Mouse (Mus musculus): Measurements from ENCODE around the gene Zdhhc12.

Gene Zdhhc12

DNA sequence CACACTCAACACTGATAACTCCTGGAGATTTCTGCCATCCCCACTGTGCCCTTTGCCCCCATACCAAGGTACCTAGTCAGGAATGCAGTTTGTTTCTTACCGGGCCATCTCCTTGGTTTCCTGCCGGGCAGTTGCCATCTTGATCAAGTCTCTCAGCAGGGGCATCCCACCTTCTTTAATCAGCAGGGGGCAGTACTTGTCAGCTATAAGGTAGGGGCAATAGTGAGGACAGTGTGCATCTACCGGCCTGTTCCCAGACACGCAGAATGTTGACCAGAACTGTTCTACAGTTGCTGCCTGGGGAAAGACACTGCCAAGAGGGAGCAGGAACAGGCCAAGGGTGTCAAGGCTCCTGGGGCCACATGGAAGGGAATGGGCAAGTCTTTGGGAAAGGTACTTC, 6.8 kb upstream of the Zdhhc12 start:
- no peak for DNase-seq (ENCODE audit: low read depth, low spot score)

DNA sequence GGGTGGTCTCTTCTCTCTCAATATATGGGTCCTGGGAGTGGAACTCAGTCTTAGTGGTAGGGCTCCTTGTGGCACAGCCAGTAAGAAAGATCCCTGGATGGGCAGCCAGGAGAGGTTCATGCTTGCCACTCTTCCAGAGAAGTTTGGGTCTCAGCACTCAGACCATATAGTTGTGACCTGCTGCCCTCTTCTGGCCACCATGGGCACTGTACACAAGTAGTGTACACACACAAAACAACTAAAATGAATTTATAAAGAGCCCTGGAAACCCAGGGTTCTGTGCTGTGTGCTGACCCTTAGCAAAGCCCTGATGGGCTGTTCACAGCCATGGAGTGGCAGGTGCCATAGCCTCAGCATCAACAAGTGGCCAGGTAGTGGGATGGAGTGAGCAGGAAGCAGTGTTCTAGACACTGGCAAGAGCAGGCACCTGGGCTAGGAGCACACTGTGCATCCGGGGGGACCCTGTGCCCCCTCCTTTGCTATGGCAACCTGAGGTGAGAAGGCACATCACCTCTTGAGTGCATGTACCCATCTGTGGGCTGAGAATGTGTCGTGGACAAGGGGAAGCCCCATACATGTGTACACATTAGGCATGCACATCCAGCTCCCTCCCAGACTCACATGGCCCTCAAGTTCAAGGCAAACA, 2.6 kb upstream of the Zdhhc12 start:
- peak; percentile 75 for DNase-seq (ENCODE audit: low read depth, low spot score)

DNA sequence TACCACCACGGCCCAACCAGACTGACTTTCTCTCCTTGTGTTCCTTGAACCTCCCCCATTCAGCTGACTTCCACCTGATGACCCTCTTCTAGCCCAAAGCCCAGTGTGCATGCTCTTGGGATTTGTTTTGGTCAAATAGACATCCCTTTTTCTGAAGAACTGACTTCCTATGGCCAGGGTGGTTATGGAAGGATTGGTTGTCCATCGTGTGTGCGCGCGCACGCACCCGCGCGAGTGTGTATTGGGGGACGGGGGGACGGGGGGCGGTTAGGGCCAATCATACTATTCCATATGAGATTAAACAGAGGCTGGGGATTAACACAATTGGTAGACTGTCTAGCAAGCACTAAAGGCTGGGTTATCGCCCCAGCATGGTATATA, 750 bp upstream of the Zdhhc12 start:
- peak; percentile 49 for DNase-seq (ENCODE audit: low read depth, low spot score)

DNA sequence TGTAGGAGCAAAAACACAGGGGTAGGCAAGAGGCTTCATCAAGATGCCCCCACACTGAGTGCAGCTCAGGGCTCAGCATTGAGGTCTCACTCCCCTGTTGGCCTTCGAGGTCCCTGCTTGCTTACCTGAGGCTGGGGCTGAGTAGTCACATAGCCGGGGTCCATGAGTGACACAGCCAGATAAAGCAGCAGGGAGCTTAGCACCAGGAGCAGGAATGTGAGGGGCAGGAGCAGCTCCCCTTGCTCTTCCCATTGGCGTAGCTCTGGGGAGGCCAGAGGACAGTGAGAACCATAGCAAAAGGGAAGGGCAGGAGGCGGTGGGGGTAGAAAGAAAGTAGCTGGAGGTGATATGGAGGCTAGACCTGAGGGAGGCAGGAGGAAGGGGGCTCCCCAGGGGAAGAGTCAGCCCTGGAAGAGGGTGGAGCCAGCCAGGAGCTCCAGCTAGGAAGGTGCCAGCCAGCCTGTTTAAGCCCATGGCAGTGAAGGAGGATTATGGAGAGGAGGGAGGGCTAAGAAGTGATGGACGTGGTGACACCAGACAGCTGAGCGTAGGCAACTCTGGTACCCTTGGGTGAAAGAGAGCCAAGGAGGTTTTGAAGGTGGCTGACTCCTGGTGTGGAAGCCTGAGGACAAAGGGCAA, 1.0 kb downstream of the Zdhhc12 start:
- no peak for DNase-seq (ENCODE audit: low read depth, low spot score)

DNA sequence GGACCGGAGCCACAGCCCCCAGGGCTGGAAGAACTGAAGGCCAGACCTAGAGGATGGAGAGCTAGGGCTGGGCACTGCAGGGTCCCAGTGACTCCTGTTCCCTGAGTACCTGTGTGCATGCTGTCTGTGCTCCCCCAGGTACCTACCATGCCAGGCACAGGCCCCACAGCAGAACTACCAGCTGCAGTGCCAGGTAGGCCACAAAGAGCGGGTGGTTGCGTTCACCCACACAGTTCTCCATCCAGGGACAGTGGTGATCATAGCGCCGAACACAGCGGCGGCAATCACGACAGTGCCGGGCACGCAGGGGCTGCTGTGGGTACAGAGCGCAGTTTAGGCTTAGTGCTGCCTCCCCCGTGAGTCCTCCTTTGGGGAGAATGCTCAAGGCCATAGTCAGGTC, 1.9 kb downstream of the Zdhhc12 start:
- no peak for DNase-seq (ENCODE audit: low read depth, low spot score)

DNA sequence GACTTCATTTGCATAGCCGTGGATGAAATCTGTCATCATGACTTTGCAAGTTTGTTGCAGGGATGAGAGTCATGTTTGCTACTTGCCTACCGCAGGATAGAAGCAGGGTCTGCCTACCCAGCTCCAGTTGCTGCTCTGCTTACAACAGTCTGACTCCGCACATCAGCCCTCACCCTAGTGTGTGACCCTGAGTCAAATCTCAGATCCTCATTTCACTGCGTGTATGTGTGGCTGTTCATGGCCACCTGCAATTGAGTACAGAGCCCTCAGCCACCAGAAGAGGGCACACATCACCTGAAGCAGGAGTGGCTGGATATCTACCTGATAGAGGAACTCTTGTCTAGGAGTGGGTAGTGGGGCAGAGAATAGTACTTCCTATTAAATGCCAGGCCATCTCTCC, 6.1 kb downstream of the Zdhhc12 start:
- peak; percentile 56 for DNase-seq (ENCODE audit: low read depth, low spot score)

DNA sequence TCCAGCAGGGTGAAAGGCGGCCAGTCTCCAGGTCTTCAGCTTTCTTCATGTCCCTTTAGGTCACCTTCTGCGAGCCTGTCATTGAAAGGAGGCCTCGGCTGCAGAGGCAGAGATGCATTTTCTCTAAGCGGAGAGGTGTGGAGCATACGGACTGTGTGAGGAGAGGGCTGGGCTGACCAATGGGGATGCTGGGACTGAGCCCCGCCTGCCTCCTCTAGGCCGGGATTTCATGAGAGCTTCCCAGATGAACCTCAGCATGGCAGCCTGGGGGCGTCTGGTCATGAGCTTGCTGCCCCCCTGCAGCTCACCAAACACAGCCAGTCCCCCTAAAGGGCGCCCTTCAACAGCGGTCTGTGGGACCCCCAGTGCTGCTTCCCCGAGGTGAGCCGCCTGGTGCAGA, 8.8 kb downstream of the Zdhhc12 start:
- peak; percentile 63 for DNase-seq (ENCODE audit: low read depth, low spot score)

DNA sequence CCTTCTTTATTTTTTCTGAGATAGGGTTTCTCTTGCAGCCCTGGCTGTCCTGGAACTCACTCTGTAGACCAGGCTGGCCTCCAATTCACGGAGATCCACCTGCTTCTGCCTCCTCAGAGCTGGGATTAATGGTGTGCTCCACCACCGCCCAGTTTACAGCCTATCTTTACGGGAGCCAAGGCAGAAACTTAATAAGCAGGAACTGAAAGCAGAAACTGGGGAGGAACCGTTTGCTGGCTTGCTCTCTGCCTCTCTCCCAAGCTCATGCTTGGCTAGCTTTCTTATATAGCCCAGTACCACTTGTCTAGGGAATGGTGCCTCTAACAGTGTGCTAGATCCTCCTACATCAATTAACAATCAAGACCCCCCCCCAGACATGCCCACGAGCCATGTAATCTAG, 9.3 kb downstream of the Zdhhc12 start:
- no peak for DNase-seq (ENCODE audit: low read depth, low spot score)

DNA sequence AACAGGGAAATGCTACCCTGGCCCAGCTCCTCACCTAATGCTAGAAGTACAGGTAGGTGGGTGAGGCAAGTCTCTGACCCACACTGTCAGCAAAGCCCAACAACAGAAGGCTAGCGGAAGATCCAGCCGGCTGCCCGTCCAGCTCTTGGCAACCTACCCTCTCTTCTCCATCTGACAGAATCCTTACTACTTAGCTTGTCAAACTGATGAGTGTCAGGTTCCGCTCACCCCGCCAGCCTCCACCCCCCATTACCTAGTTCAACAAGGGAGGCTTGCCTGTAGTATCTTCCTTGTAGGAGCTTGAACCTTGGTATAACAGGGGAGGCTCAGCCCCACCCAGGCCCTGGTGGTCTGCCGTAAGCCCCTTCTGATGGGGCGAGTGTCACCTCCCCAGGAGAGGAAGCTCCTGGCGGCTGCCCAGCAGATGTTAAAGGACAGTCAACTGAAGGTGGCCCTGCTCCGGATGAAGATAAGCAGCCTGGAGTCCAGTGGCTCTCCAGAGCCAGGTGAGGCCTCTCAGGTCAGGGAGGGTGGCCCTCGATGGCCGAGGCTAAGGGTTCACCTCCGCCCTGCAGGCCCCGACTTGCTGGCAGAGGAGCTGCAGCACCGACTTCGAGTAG, 13.2 kb downstream of the Zdhhc12 start:
- DNase-seq (ENCODE audit: low read depth, low spot score), result no peak

DNA sequence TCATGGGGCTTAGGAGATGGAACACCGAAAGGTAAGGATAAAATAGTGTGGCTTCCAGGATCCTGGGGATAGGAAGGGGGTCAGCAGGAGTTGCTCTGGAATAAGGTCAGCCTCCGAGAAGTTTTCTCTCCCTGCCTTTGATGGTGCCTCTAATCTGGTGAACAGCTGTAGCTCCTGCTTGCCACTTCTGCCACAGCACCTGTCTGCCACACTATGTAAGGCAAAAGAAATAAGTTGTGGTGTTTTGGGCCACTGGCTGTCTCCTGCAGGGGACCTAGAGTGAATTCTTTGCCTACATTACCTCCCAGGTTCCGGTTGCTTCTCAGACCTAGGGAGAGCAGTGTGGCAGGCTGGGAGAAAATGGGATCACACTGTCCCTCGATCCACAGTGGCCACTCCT, 14.7 kb downstream of the Zdhhc12 start:
- no peak for DNase-seq (ENCODE audit: low read depth, low spot score)

DNA sequence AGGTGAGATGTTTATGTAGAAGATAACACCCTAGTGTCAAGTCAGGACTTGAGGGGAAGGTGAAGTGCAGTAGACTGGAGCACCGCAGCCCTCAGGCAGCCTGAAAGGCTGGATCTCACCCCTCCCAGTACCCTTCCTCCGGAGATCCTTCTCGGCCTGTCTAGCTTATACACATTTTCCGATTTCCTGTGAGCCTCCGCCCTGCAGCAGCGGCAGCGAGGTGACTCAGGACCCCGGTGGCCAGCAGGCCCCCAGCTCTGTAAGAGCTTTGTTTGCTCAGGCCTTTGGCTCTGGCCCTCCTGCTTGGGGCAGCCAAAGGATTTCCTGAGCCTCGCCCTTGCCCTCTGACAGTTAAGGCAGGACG, 15.1 kb downstream of the Zdhhc12 start:
- DNase-seq (ENCODE audit: low read depth, low spot score), result no peak

DNA sequence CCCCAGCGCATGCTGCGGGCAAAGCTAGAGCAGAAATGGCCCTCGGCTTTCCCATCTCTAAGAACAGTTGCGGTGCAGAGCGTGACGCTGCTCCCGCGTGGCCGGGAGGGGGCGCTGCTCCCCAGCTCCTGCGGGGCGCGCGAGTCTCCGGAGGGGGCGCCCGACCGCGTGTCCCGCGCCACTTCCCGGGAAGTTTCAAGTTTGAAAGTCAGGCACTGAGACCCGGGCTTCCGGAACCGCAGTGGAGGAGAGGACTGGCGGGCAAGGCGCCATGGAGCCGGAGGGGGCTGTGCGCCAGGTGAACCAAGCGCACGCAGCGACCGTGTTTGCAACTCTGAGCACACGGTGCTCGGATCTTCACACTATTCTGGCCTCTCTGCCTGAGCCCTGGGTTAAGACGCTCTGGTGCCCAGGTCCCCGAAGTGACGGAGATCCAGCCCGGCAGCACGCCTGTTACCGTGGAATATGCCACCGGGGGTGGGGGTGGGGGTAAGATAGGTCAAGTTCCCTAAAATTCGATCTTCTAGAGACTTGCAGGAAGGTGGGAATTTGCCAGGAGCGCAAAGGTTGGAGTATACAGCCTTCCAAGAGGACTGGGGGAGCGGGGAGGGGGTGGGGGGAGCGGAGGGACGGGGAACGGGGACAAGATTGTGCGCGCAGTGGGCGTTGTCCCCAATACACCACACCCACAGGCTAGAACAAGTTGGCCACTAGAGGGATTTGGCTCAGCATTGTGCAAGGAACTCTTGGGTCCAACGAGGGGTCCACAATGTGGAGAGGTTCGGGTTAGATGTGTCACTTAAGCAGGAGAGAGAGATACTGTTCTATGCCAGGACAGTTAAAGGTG, 15.7 kb downstream of the Zdhhc12 start, which contains the start of gene Pkn3:
Gene Pkn3 (plus strand): TSS at position 183 of the 847 bp plus-strand sequence.
- peak; percentile 95 for DNase-seq (ENCODE audit: low read depth, low spot score)

DNA sequence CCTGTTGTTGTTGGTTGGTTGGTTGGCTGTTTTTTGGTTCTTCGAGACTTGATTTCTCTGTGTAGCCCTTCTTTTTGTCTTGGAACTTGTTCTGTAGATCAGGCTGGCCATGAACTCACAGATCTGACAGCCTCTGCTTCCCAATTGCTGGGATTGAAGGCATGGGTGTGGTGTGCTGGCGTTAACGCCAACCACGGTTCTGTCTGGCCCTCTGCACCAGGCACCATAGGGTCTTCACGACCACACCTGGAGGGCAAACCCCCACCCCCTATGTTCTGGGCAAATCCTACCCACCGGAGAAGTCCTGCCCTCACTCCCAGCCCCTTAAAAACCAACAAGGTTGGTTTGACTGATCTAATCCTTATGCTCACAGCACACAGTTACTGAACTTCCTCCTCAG, 16.5 kb downstream of the Zdhhc12 start:
- no peak for DNase-seq (ENCODE audit: low read depth, low spot score)

DNA sequence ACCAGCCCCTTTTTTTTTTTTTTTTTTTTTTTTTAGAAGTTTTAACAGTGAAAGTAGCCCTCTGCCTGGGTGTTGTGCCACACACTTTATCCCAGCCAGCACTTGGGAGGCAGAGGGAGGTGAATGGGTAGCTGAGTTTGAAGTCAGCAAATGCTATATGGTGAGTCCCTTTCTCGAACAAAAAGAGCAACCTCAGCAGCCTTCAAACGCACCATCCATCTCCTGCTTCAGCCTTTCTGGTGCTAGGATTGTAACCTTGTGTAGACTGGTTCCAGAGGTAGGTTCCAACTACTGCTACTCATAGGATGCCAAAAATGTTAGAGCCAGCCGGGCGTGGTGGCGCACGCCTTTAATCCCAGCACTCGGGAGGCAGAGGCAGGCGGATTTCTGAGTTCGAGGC, 17.0 kb downstream of the Zdhhc12 start:
- DNase-seq (ENCODE audit: low read depth, low spot score), result no peak

DNA sequence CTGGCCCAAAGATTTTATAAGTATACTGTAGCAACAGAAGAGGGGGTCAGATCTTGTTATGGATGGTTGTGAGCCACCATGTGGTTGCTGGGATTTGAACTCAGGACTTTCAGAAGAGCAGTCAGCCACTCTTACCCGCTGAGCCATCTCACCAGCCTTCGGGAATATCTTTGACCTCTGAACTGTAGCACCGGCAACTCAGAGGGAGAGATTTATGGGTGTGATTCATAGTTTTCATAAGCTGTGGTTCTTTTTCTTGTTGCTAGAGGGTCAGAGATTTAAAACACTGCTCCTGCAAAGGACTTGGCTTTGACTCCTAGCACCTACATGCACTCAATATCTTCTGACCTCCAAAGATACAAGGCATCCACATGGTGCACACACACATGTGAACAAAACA, 17.8 kb downstream of the Zdhhc12 start:
- DNase-seq (ENCODE audit: low read depth, low spot score), result no peak

DNA sequence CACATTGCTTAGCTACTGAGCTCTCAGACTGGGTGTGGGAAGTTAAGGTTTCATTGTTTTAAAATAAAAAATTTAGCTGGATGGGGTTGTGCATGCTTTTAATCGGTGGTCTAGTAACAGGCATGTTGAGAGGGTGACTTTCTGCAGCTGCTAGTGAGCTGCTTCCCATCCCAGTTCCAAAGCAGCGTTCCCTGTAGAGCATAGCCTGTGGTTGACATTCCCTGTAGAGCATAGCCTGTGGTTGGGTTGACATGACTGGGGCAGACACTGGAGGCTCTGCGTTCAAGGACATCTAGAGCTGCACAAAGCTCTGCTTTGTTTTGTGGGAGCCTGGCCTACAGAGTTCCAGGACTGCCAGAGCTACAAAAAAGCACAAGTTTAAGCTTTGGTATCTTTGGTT, 20.2 kb downstream of the Zdhhc12 start:
- DNase-seq (ENCODE audit: low read depth, low spot score), result no peak

DNA sequence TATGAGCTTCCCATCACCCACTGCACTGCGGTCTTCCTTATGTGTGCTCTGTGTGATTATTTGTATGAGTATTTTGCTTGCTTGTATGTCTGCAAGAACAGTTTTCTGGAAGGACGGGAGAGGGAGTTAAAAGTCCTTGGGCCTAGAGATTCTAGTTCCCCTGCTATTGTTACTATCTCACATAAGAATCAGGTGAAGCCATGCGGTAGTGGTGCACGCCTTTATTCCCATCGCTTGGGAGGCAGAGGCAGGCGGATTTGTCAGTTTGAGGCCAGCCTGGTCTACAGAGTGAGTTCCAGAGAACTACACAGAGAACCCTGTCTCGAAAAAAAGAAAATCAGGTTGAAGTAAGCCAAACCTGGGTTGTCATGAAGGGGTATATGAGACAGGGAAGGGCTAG, 20.6 kb downstream of the Zdhhc12 start:
- no peak for DNase-seq (ENCODE audit: low read depth, low spot score)

DNA sequence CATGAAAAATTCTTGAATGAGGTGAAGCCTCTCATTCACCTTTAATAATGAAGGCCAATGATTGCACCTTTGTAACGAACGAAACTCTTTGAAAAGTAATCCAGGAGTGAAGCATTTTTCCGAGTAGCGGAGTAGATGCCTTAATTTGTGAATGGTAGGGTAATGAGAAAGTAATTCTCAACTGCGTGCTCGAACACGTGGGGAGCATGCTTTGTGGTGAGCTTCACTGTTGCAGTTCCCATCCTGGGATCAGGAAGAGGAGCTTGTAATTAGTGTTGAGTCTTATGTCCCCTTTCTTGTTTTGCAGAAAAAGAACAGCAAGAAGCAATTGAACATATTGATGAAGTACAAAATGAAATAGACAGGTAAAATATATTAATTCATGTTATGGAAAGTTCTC, 25.5 kb downstream of the Zdhhc12 start:
- no peak for DNase-seq (ENCODE audit: low read depth, low spot score)

DNA sequence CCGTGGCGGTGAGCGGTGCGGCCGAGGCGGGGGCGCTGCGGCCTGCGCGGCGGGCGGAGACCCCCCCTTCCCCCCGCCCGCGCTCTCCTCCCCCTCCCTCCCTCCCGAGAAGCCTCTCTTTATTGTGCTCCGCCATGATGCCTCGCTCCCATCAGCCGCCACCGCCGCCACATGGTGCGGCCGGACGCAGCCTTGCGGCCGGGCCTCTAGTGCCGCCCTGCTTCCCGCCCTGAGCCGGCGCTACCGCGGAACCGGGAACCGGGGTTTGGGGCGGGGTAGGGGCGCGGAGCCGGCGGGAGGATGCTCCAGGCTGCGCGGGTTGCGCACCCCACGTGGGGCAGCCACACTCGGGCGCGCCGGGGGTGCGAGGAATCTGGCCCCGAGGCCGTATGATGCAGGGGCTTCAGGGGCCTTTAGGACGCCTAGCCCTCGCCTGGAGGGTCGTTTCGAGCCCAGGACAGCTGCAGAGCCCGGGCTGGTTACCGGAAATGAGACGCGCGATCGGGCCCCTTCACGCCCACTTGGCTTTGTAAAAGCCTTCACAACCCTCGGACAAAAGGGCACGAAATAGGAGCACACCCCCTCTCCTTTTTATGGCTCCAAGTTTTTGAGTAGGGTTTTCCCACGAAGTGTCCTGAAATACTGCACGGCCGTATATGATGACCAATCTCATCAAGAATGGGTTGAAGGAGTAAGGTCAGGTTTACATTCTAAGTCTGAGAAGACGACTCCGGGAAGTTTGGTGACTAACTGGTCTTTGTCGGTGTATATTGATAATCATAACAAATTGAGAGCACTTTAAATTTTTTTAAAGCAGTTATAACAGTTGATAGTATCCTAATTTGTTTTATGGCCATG, 26.2 kb downstream of the Zdhhc12 start:
- peak; percentile 68 for DNase-seq (ENCODE audit: low read depth, low spot score)

DNA sequence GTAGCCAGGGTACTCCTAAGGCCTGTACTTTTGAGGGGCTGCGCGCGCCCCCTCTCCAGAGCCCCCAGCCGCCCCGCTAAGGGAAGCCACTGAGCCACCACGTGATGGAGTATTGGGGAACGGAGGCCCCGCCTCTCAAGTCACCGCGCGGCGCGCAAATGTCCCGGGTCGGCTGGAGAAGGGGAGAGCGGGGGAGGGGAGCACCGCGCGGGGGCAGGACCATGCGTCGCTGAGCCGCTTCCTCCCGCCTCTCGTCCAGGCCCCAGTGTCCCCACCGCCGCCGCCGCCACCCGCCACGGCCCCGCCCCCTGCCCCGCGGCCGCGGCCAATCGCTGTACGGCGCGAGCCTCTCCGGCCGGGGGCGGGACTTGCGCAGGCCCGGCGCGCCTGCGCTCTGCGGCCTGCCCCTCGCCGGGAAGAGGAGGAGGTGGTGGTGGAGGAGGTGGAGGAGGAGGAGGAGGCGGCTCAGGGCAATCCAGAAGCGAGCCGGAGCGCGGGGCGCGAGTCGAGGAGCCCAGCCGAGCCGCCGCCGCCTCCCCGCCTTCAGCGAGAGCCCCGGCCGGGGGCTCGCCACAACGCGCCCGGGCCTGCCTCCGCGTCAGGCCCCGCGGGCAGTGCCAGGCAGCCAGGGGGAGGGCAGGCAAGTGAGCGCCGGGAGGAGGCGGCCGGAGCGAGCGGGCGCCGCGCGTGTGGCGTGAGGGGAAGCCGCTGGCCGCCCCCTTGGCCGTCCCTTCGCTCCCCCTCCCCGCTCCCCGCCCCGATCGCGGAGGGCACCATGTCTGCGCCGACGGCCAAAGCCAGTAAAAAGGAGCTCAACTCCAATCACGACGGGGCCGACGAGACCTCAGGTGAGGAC, 27.2 kb downstream of the Zdhhc12 start:
- DNase-seq (ENCODE audit: low read depth, low spot score), result peak; percentile 96

DNA sequence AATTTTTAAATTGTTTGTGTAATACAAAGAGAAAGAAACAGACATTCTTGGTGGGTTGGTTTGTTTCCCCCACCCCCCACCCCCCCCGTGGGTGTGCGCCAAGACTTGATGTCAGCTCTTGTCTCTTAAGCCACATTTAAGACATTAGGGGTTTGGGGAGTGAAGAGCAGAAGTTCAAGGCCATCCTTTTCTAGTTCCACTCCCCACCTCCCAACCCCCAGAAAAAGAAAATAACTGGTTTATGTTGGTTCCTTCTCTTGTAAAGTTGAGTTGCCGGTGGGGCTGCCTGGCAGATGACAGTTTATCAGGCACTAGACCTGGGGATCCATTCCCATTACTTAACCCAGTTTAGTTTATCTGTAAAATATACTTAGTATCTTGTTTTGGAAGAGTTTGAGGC, 29.1 kb downstream of the Zdhhc12 start:
- DNase-seq (ENCODE audit: low read depth, low spot score), result no peak
